Mouse (Mus musculus) hindlimb bud, embryonic 11.5 days (tissue): ENCODE measurements at regions not wholly inside any gene's neighbourhood (a gene's known extent, or its start where the extent isn't known, plus 50 kb on each side); places are given as distances from the start of the nearest gene placed in this dataset.

Experiments used
- DNase-seq: peaks from one replicate; pipeline ENCODE4 v3.0.0-alpha.2; 2012; ENCODE audit warnings: low read depth, low spot score; ENCODE audit errors: extremely low spot score

DNA sequence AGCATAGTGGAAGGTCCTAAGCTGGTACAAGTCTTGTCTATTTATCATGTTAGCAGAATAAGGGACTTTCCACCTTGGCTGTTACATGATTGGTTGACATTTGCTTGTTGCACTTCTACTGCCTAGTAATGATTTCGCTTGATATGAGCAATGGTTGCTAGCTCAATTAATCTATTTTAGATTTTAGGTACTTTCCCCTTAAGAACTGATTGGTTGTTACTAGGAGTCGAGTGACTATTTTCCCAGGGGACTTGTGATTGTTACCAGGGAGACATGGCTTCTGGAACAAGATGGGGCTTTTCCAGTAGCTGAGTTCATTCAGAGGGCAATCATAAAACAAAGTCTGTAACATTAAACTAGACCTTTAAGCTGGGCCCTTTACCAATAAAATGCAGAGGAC is 100.9 kb downstream of the Nup35 start:
- DNase-seq: no peak

DNA sequence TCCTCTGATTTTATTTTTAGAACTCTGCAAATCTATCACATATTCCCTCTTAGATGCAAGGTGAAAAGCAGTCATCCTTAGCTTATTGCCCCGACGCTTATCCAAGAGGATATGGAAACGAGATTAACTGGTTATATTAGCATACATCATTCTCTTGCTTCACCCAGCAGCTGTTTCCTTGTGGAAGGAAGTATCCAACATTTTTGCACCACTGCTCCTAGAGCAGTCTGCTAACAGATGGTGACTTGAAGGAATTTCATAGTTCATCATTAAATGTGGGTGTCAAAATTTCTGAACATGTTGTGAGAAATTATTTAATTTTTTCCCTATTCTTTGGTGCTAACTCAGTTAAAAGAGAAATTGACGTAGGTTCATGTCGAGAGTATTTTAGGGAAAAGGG is 107.0 kb downstream of the Nup35 start:
- DNase-seq: no peak

DNA sequence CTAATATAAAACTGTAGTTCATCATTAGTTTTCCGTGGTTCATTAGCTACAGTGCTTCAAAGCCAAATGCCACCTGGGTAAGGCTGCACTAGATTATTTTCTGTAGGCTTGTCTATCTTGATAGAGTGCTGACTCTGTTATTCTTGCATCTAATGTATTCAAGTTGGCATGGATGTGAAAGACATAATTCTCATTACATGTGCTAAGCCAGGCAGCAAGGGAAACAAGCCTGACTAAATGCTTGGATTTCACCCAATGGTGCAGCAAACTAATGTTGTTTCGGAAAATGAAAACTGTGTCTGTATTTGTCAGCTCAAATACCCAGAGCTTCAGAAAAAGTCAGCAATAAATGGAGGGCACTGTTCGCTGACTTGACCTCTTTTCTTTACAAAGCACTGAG is 114.3 kb downstream of the Nup35 start:
- DNase-seq: no peak

DNA sequence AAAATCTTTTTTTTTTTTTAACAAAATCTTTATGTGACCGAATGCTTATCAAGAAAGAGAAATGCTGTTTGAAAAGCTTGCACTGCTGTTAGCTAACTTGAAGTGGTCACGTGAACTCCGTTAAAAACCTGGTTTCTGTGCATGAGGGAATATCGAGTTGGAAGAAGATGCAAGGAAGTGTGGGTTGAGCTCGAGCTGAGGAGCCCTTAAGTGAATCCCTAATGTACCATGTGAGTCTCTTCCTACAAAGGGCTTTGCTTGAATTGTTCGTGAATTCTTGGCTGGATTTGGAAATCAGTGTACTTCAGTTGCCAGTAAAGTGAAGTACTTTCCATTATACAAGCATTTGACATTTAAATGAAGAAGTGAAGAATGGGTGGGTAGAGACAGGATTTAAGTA is 129.7 kb downstream of the Nup35 start:
- no peak for DNase-seq

DNA sequence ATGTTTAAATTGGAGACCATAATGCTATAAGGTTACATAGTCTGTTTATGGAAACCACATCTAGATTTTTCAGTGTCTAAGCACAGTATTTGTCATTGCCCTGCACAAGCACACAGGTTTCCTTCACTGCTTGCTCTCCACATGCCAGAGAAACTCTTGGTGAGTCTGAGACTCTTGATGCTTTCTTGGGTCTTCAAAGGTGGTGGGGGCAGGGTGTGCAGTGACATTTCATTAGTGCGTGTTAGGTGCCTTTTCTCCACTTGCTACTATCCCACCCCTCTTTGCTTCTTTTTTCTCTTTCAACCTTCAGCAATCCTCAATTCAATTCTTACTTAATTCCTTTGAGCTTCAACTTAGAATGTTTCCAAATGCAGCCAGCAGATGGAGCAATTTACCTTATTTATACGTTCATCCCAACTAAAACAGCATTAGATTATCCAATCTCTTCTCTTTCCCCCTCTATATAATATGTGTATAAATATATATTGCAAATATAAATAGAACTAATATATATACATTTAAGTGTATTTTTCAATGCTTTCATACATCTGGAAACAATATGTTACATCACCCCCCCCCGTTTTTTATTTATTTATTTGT is 145.1 kb downstream of the Nup35 start:
- peak; percentile 42 for DNase-seq

DNA sequence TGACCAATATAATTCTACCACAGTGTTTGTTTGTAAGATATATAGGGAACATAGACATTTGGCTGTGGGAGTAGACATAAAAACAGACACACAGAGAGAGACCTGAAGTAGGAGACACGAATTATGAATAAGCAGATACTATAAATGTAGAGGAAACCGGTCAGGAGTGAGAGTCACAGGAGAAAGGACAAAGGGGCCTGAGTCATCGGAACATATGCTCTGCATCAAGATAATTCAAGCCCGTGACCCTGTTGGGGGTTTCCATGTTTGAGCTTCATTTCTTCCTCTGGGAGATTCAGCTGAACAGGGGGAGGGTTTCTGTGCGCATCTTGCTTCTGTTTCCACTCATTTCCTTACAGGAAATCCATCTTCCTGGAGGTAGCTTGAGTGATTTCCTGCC is 154.1 kb downstream of the Nup35 start:
- DNase-seq: no peak

DNA sequence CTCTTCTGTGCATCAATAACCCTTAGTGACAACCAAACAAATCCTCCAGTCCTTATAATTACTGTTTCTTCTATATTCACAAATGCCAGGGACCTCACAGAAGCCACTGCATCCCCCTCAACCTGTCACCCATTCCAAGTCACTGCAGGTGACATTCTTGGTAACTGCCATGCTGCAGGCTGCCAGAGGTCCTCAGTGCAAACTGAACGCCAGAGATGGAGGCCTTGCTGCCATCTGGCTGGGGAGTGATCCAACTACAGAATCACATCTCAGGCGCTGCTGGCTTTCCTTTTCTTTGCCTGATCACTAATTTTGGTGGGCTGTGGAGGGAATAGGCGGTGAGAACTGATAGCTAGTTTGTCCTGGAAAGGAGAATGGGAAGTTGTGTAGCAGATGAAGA is 155.4 kb downstream of the Nup35 start:
- no peak for DNase-seq

DNA sequence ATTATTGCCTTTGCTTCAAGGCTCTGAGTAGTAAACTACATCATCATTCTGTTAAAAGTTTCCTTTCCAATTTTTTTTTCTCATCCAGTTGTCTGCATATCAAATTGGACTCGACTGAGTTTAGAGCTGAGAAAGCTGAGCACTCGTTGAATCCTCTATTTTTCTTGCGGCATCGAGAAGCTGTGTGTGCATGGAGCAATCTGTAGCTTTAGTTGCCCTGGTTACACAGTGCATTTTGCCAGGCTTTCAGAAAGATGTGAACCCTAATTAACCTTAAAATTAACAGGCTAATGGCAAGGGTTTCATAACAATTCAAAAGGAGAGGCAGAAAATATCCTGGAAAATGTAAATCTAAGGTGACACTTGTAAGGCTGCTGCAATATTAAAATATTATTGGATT is 169.3 kb downstream of the Nup35 start:
- DNase-seq: no peak

DNA sequence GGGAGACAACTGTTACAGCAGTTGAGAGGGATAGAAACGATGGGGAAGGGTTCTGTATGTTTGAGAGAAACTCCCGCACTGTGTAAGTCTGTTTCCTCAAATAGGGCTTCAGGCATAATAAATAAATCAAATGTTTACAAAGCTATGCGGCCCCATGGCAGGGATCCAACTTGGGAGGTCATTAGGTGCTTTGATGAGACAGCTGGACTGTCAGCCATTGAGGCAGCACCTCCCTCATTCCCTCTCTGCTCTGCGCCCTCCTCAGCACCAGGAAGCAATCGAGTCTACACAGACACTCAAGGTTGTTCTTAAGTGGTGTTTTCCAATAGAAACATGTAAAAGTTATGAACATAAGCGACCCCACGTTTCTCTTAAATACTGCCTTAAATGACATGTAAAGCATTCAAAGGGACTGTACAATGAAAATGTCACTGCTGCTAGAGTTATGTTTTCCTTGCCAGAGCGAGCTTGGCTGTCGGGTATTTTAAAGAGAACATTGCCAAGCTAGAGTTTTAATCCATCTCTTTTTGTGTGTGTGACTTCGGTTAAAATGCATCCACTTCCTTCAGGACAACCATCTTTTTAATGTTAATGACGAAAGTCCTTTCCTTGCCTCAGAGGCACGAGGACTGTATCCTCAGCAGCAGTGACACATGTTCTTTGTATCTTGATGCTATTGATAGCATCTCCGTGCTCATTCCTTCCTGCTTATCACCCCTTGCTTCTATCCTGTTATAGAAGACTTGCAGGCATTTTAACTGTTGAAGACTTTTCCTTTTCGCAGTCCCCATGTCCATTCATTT is 176.5 kb downstream of the Nup35 start:
- no peak for DNase-seq

DNA sequence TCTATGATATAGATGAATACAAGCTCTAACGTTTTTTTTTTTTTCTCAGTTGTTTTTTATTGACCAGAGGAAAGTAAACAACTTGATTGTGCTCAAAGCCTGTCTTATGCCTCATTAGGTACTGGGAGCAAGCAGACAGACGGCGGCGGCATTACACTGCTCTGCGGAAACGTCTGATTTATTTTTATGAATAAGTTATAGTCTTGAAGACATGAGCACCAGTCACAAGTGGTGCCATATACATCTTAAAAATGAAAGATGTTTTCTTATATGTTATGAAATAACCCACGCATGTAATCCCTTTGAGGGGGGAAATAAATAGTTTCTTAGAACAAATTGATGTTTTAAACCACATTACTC is 177.1 kb downstream of the Nup35 start:
- DNase-seq: no peak

DNA sequence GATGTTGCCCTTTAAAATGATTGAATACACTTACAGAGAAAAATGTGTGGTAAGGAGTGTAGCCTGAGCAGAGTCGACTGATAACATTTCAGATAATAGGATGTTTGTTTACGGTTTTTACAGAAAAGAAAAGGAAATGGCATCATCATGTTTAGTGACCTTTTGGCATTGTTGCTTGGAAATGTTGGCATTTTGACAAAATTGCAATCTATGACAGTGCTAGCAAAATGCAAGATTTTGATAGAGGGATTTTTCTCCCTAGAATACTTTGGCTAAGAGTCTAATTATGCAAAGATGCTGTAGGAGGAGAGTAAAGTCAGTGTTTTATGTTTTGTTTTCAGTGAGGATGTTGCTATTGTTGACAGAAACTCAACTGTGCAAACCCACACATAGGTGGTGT is 202.2 kb downstream of the Nup35 start:
- DNase-seq: no peak

DNA sequence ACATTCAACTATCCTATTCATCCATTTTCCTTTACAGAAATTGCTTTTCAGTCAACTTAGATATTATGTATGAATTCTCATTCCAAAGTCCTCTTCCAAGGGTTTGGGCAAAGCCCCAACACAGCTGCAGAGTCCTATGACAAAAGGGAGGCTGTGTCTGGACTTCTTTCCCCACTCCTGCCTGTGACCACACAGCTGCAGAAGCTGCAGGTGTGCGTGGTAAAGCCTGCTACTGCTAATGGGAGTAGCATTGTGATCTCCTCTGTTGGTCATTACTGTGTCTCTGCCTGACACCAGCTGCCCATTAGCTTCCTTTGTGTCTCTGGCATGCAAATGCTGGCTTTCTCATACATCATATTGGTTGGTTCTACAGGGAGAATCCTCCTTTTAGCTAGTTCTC is 234.0 kb downstream of the Nup35 start:
- no peak for DNase-seq

DNA sequence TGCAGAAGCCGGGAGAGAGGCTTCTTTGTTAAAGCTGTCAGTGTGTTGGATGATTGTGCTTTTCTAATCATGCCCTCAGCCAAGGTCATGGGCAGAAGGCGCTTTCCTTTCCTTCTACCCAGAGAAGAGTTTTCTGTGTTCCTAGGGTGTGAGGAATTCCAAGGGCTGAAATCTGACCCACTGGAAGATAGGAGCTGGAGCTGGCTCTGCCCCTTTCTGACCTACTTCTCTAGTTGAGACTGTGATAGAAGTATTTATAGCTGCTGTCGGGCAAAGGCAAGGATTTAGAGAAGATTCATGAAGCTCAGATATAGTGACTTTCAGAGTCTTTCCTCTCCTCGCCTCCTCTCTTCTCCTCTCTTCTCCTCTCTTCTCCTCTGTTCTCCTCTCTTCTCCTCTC is 238.2 kb downstream of the Nup35 start:
- no peak for DNase-seq

DNA sequence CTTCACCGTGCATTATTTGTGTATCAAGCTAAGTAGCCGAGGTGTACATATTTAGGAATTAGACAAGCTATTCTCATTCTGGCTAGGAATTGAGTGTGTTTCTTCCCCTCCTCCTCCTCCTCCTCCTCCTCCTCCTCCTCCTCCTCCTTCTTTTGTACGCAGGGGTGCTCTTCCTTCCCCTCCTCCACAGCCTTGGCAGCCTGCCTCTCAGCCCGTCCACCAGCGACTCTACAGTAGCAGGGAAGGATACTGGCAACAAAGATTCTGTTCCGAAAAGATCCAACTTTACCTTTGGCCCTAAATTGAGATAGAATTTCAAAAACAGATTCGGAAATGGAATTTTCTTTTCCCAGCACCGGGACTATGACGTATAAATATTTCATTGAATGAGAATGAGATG is 253.0 kb downstream of the Nup35 start:
- DNase-seq: no peak

DNA sequence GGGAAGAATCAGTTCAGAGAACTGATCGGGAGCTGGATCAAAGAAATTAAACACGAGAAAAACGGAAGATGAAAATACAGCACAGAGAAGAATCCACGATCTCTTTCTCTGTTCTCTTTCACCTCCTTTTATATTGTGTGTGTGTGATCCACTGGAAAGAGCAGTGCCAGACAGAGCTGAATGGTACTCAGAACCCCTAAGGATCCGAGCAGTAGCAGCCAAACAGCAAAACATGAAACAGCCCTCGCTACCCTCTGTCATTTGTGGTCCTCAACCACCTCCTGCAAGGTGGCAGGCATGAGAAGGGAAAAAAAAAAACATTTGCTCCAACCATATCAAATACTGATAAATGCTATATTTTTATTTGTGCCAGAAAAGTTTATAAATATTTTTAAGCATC is 253.4 kb downstream of the Nup35 start:
- DNase-seq: no peak

DNA sequence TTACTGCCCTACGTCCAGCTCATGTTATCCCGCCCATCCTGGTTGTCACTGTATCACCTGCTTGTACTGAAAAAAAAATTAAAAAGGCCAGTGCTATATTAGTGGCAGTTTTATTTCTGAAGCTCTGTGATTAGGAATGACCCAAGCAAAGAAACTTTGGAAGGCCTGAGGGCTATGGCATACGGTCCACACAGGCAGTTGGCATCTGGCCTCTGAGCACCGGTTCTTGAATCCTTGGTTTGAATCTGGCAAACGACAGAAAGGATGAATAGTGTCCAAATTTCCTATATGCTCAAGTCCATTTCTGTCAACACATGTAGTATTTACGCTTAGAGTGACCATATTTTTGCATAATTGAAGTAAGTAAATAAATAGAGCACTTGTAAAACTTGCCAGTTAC is 254.3 kb downstream of the Nup35 start:
- no peak for DNase-seq

DNA sequence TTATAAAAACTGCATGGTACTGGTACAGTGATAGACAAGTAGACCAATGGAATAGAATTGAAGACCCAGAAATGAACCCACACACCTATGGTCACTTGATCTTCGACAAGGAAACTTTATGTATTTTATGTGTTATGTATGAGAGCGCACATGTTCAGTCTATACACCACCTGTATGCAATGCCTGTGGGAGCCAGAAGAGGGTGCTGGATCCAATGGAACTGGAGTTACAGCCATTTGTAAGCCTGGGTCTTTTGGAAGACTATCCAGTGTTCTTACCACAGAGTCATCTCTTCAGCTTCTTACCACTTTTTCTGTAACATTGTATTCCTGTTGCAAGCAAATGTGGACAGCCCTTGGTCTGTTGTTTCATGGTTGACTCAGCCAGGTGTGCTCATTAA is 261.4 kb downstream of the Nup35 start:
- no peak for DNase-seq

DNA sequence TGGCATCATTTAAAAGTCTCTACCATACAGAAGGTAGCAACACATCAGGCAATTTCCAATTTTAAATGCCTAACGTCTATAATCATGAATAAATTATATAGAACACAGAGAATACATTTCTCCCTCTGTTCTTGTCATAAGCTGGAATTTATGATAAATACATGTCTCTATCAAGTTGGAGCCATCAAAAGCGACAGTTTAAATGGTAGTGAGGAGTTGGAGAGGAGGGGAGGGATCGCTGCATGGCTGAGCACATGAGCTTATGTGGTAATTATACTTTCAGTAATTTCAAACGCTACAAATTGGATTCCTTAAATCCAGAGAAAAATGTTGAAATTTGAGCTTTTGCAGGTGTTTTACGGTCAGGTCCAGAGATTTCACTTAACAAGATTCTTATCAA is 267.2 kb downstream of the Nup35 start:
- no peak for DNase-seq

DNA sequence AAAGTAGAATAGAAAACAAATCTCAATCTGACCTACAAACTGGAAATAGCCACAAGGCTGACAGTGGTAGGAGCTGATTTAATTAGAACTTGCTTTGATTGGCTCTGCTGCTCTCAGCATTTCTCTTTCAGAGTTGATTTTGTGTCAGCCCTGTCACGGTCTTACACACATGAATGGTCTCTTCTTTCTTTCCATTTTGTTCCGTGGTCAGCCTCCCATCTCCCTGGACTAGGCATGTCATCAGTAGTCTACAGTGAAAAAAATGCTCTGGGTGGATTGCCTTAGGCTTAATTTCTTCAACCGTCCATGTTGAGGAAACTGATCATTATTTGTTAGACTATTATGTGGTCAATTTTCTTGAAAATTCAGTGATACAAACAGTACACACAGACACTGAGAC is 285.0 kb downstream of the Nup35 start:
- no peak for DNase-seq

DNA sequence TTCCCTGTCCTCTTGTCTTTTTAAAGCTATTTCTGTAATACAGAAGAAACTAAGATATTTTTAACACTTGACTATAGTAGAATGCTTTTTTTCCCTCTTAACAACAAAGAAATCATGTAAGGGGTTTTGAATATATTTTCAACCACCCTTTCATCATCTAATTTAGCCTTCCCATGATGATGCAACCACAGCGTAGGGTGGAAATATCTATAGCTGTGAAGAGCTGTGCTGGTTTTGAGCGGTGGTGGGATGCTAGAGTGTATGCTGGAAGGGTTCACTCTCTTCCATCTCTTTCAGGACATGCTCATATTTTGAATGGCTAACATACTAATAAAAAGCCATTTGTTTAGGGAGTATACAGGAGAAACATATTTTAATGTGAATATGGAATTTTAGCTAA is 296.4 kb downstream of the Nup35 start:
- DNase-seq: no peak

DNA sequence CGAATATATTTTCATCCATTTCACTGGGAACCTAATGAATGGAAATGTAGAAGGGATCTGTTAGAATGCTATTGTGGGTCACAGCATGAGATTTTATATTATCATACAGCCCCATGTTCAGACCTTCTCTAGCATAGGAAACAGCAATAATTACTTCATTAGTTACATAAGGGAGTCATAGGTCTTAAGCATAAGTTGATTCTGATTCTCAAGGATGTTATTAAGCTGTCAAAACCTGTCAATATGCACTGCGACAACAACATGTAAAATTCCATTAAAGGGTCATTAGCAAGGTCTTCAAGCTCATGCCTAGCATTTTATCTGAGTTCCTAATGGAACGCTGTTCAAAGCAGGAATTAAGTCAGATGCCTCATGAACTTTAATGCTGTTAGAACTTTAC is 328.5 kb downstream of the Nup35 start:
- no peak for DNase-seq

DNA sequence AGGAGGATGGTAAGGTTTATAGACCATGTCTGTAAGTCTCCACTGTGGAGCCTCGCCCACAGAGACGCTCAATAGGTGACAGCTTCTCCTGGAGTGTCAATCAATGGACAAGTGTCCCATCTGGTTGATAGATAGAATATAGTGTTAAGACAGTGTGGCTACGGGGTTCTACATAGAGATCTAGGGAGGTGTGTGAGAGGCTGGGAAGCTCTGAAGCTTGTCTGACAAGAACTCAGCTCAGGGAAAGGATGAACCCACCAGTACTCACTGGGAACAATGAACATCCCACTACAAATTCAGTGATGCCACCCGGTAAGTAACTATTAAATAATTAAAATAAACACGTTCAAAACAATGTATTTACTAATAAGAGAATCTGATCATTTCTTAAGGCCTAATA is 349.7 kb downstream of the Nup35 start:
- no peak for DNase-seq

DNA sequence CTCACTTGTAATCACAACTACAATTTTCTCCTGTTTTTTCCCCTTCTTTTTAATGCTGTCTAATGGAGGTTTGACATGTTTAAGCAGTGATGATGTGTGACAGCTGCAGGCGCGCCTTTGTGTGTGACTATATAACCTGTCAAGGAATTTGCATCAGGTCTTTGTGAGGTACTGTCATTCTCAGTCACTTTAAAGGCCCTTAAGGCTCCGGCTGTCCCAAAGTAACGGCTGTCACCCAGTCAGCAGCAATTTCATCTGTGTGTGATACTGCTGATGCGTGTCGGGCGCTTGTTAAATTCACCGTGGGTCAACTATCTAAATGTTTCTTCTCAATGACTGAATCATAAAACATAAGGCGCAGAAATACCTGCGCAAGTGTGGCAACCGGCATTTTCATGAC is 350.2 kb downstream of the Nup35 start:
- DNase-seq: no peak
